Mouse (Mus musculus) embryonic facial prominence, embryonic 13.5 days (tissue): ENCODE measurements around the gene B230104I21Rik. TPM values are rescaled to one million over a fixed set of nuclear protein-coding genes. Genes with fewer than 3 reads are reported as not detected.

Source experiments
- ATAC-seq: fragments of 200-750 bp; cut with Nextera tagmentation; 2 replicates; pipeline ENCODE4 v1.8.0; 2017; ENCODE audit warnings: low read depth; ENCODE audit not compliant: insufficient number of reproducible peaks, insufficient read depth, low FRiP score, low TSS enrichment
- H3K27ac ChIP-seq: fragments of 300-500 bp; sonication (generic); 2 replicates; pipeline ENCODE4 v1.5.1; 2015; ENCODE audit warnings: moderate library complexity, mild to moderate bottlenecking, inconsistent platforms
- H3K27me3 ChIP-seq: fragments of 300-500 bp; sonication (generic); 2 replicates; pipeline ENCODE4 v1.6.1; 2015; ENCODE audit warnings: mild to moderate bottlenecking, inconsistent platforms
- H3K36me3 ChIP-seq: fragments of 300-500 bp; sonication (generic); 2 replicates; pipeline ENCODE4 v1.6.1; 2015; ENCODE audit warnings: mild to moderate bottlenecking, inconsistent platforms
- H3K4me1 ChIP-seq: fragments of 300-500 bp; sonication (generic); 2 replicates; pipeline ENCODE4 v1.6.1; 2015; ENCODE audit warnings: inconsistent platforms
- H3K4me2 ChIP-seq: fragments of 300-500 bp; sonication (generic); 2 replicates; pipeline ENCODE4 v1.6.1; 2015; ENCODE audit warnings: moderate library complexity, mild to moderate bottlenecking, inconsistent platforms
- H3K4me3 ChIP-seq: fragments of 300-500 bp; sonication (generic); 2 replicates; pipeline ENCODE4 v1.5.1; 2015; ENCODE audit warnings: mild to moderate bottlenecking, inconsistent platforms
- H3K9ac ChIP-seq: fragments of 300-500 bp; sonication (generic); 2 replicates; pipeline ENCODE4 v1.6.1; 2015; ENCODE audit warnings: mild to moderate bottlenecking, inconsistent platforms
- H3K9me3 ChIP-seq: fragments of 300-500 bp; sonication (generic); 2 replicates; pipeline ENCODE4 v1.6.1; 2016; ENCODE audit warnings: inconsistent platforms
- WGBS: fragments of 180-500 bp; shearing (Covaris S2); methylation state at CpG from one replicate; pipeline ENCODE4 v1.1.7; 2015; ENCODE audit warnings: mixed read lengths; 5-methylcytosine and 5-hydroxymethylcytosine counted together
- polyA plus RNA-seq: library from polyadenylated mRNA; unstranded; fragments of >200 nt; fragmentation: Nextera tagmentation; extraction: Ambion mirVana; gene quantifications from 2 replicates; pipeline ENCODE4 v1.2.1, GENCODE M21; 2015

B230104I21Rik gene
- polyA plus RNA-seq, result not detected in 2 replicates

GRCm38 (mm10) chr4:154335761-154336160, at the start of gene B230104I21Rik:
TSS of gene B230104I21Rik (plus strand) at chr4:154336127.
- H3K4me3 ChIP-seq, result peak within 1 kb of the TSS; percentile 13
- 80% methylated on average over 12 of the region's 12 CpGs for WGBS
- H3K9ac ChIP-seq, result peak within 1 kb of the TSS; percentile 36; the same call in 1 of the 2 replicates
- H3K27ac ChIP-seq, result peak within 1 kb of the TSS; percentile 33; the same call in 1 of the 2 replicates
- no peak for ATAC-seq
- peaks cover 8% of the 10 kb centered on the region; the same call in 1 of the 2 replicates for H3K27me3 ChIP-seq
- H3K4me1 ChIP-seq, result peaks cover 26% of the 10 kb centered on the region
- peaks cover 21% of the 10 kb centered on the region for H3K36me3 ChIP-seq
- H3K4me2 ChIP-seq, result peak within 1 kb of the TSS; percentile 46
- H3K9me3 ChIP-seq, result no peaks in the 10 kb centered on the region

GRCm38 (mm10) chr4:154293735-154294201, 42.2 kb upstream of the B230104I21Rik start:
- H3K4me1 ChIP-seq, result peaks cover 19% of the 10 kb centered on the region
- 0 out of 2 replicates have a peak overlapping the region, but pooled peaks have one; percentile 36 for H3K9ac ChIP-seq
- H3K9me3 ChIP-seq, result no peaks in the 10 kb centered on the region
- no peak overlapping the region for H3K4me3 ChIP-seq
- WGBS, result 27% methylated on average over 4 of the region's 4 CpGs
- no peaks in the 10 kb centered on the region for H3K36me3 ChIP-seq
- no peak overlapping the region for H3K4me2 ChIP-seq
- ATAC-seq, result no peak
- peaks cover 5% of the 10 kb centered on the region for H3K27me3 ChIP-seq
- peak overlapping the region; percentile 55; the same call in 1 of the 2 replicates for H3K27ac ChIP-seq

GRCm38 (mm10) chr4:154294262-154294731, 41.6 kb upstream of the B230104I21Rik start:
- H3K27me3 ChIP-seq, result peaks cover 11% of the 10 kb centered on the region
- 40% methylated on average over 8 of the region's 8 CpGs for WGBS
- no peak for ATAC-seq
- H3K9me3 ChIP-seq, result no peaks in the 10 kb centered on the region
- H3K4me2 ChIP-seq, result no peak overlapping the region
- no peaks in the 10 kb centered on the region for H3K36me3 ChIP-seq
- 0 out of 2 replicates have a peak overlapping the region, but pooled peaks have one; percentile 36 for H3K9ac ChIP-seq
- H3K27ac ChIP-seq, result peak overlapping the region; percentile 55; the same call in 1 of the 2 replicates
- no peak overlapping the region for H3K4me3 ChIP-seq
- peaks cover 22% of the 10 kb centered on the region for H3K4me1 ChIP-seq

DNA sequence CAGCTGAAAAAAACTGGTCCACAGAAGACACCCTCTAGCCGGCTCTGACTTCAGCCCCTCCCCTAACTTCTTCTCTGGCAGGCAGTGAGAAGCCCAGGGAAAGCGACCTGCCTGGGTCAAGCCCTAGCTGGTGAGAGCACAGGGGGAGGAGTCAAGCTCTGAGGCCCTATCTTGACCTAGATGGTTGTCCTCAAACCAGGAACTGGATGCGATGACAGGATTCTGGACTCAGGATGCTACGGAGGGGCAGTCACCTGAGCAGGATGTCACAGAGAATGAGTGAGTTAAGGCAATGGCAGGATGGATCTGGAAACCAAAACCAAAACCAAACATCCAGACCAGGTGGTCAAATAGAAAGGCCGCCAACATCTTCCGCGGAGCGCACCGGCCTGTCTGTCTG, 38.2 kb upstream of the B230104I21Rik start:
- no peak overlapping the region for H3K9ac ChIP-seq
- H3K4me2 ChIP-seq, result no peak overlapping the region
- WGBS, result 42% methylated on average over 9 of the region's 9 CpGs
- no peak overlapping the region for H3K4me3 ChIP-seq
- no peaks in the 10 kb centered on the region for H3K9me3 ChIP-seq
- no peak overlapping the region for H3K27ac ChIP-seq
- no peak for ATAC-seq
- H3K36me3 ChIP-seq, result no peaks in the 10 kb centered on the region
- H3K27me3 ChIP-seq, result peaks cover 33% of the 10 kb centered on the region
- peaks cover 35% of the 10 kb centered on the region for H3K4me1 ChIP-seq

DNA sequence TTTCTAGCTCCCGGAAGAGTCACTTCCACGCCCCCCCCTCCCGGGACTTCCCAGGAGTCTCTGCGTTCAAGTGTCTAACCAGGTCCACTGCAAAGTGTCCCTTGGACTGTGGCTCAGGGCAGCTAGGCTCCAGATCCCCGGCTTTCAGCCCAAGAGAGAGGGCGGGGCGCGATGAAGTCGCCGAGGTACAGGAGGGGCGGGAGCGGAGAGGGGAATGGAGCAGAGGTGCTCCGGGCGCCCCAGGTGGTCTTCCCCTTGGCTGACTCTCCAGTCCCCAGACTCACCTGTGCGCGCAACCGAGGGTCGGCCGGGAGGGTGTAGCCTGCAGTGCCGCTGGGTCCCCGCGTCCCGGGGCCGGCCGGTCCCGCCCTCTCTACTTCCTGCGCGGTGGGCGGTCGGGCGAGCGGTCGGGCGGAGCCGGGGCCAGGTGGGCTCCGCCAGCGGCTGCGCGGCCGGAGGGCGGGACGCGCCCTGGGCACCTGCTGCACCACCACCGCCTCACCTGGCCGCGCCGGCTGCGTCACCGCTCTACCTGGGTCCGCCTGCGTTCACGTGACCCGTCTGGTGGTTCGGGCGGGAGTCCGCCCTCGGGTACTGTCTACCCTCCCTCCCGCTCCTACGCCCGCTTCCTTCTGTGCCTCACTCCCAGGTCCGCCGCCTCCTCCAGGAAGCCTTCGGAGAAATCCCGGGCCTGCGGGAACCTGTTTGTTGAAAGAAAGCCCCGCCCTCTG, 36.2 kb upstream of the B230104I21Rik start:
- H3K36me3 ChIP-seq, result no peaks in the 10 kb centered on the region
- peak overlapping the region; percentile 56 for H3K4me3 ChIP-seq
- no peak overlapping the region; the same call in 1 of the 2 replicates for H3K27ac ChIP-seq
- peak; percentile 50 for ATAC-seq
- under 1% methylated on average over 65 of the region's 66 CpGs for WGBS
- H3K4me2 ChIP-seq, result peak overlapping the region; percentile 96
- peak overlapping the region; percentile 71 for H3K9ac ChIP-seq
- no peaks in the 10 kb centered on the region for H3K9me3 ChIP-seq
- H3K27me3 ChIP-seq, result peaks cover 33% of the 10 kb centered on the region
- H3K4me1 ChIP-seq, result peaks cover 20% of the 10 kb centered on the region

- Histone ChIP-seq H3K27me3 (peaks cover 33% of the 10 kb centered on the region), H3K9me3 (no peaks in the 10 kb centered on the region), H3K4me1 (peaks cover 20% of the 10 kb centered on the region), H3K27ac (no peak within 1 kb of the TSS), H3K36me3 (no peaks in the 10 kb centered on the region), H3K4me2 (no peak within 1 kb of the TSS), H3K4me3 (no peak within 1 kb of the TSS; the same call in 1 of the 2 replicates), H3K9ac (no peak within 1 kb of the TSS)
- ATAC-seq, result no peak
- 27% methylated on average over 7 of the region's 7 CpGs for WGBS
Measured at GRCm38 (mm10) chr4:154301466-154301881, 34.5 kb upstream of the B230104I21Rik start, which contains the start of gene Arhgef16. TSS of gene Arhgef16 (minus strand) at chr4:154301676.

DNA sequence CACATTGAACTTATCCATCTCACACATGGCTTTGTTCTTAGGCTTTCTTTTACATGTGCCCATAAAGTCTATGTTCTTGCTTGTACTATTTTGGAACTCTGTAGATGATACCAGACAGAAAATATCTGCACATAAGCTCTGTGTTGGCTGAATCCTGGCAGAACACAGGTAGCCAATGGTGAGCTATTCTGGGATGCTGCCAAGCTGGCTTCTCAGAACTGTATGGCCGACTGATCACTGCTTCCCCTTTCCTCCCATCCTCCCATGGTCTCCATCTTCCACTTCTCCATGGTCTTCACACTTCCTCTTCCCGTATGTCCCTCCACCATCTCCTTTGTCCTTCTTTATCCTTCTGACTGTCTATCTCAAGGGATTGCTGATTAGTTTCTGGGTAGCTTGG, 26.8 kb upstream of the B230104I21Rik start:
- Histone ChIP-seq H3K27ac (no peak overlapping the region), H3K4me3 (no peak overlapping the region), H3K36me3 (no peaks in the 10 kb centered on the region), H3K4me2 (no peak overlapping the region), H3K4me1 (0 out of 2 replicates have a peak, but pooled peaks cover 3% of the 10 kb centered on the region), H3K9ac (no peak overlapping the region), H3K9me3 (no peaks in the 10 kb centered on the region), H3K27me3 (no peaks in the 10 kb centered on the region)
- no peak for ATAC-seq
- WGBS, result 84% methylated on average over 2 of the region's 2 CpGs

- H3K4me1 ChIP-seq, result 0 out of 2 replicates have a peak, but pooled peaks cover 3% of the 10 kb centered on the region
- no peak overlapping the region for H3K4me3 ChIP-seq
- no peak overlapping the region for H3K27ac ChIP-seq
- no peak overlapping the region for H3K9ac ChIP-seq
- no peak for ATAC-seq
- 58% methylated on average over 9 of the region's 9 CpGs for WGBS
- no peak overlapping the region for H3K4me2 ChIP-seq
- no peaks in the 10 kb centered on the region for H3K36me3 ChIP-seq
- no peaks in the 10 kb centered on the region for H3K9me3 ChIP-seq
- H3K27me3 ChIP-seq, result no peaks in the 10 kb centered on the region
Measured at GRCm38 (mm10) chr4:154310576-154311262, 25.2 kb upstream of the B230104I21Rik start.

- Histone ChIP-seq H3K9ac (no peak overlapping the region), H3K27me3 (no peaks in the 10 kb centered on the region), H3K4me2 (no peak overlapping the region), H3K4me1 (0 out of 2 replicates have a peak, but pooled peaks cover 3% of the 10 kb centered on the region), H3K36me3 (no peaks in the 10 kb centered on the region), H3K9me3 (no peaks in the 10 kb centered on the region), H3K27ac (peak overlapping the region; percentile 68), H3K4me3 (no peak overlapping the region)
- ATAC-seq, result no peak
- 77% methylated on average over 2 of the region's 2 CpGs for WGBS
Measured at GRCm38 (mm10) chr4:154312143-154312812, 23.6 kb upstream of the B230104I21Rik start.

DNA sequence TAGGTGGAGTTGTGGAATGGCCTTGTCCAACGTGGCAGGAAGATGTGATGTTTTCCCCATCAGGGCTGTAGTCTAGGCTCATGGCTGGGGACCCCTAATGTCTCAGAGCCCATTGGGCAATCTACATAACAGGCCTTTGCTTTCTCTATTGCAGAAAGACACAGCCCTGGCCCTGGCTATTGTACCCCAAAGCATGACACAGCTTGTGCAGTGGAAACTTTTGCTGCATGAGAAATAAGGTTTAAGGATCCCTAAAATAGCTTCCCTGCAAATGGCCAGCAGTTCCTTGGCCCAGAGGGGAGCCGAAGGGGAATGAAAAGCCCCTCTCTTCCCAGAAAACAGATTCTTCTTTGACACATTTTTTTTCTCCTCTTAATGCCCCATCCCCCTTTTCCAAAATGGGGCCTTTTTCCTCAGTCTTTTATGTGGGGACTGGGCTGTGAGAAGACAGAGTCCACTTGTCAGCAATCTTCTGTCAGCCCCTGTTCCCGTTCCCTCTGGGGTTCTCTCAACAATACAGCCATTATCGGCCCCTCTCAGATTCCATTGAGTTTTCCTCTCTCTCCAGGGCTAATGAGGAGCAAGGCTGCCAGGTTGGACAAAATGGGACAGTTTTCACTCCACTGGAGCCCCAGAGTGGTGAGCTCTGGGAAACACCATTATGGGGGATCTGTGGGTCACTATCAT, 22.8 kb upstream of the B230104I21Rik start:
- Histone ChIP-seq H3K4me2 (no peak overlapping the region), H3K27me3 (no peaks in the 10 kb centered on the region), H3K9ac (no peak overlapping the region), H3K9me3 (no peaks in the 10 kb centered on the region), H3K27ac (peak overlapping the region; percentile 68), H3K4me3 (no peak overlapping the region), H3K36me3 (0 out of 2 replicates have a peak, but pooled peaks cover 4% of the 10 kb centered on the region), H3K4me1 (0 out of 2 replicates have a peak, but pooled peaks cover 3% of the 10 kb centered on the region)
- WGBS, result 14% methylated on average over 4 of the region's 4 CpGs
- ATAC-seq, result peak; percentile 49; the same call in 1 of the 2 replicates
